Mouse (Mus musculus) MEL (cell line): ENCODE measurements around the gene Crybg3. TPM values are rescaled to one million over a fixed set of nuclear protein-coding genes. Genes with fewer than 3 reads are reported as not detected.

Source experiments
- DNase-seq: peaks from one replicate; pipeline ENCODE4 v3.0.0; 2011; ENCODE audit warnings: low read depth, low spot score
- H3K27ac ChIP-seq: 2 replicates; pipeline ENCODE4 v1.5.1; 2012; ENCODE audit warnings: low read depth, mild to moderate bottlenecking, control low read depth, low read length, moderate library complexity; ENCODE audit not compliant: control insufficient read depth
- H3K27me3 ChIP-seq, 2 experiments: fragments of 150-350 bp in 1 of 2; sonication (generic) in 1 of 2; 2 replicates each; pipeline ENCODE4 v1.6.1; 2012; ENCODE audit warnings: low read length in 2 of 2, mild to moderate bottlenecking in 2 of 2, improper control_type of control experiment in 1 of 2, moderate library complexity in 1 of 2; ENCODE audit not compliant: insufficient read depth in 2 of 2, control insufficient read depth in 1 of 2
- H3K36me3 ChIP-seq, 2 experiments: 2 replicates each; pipeline ENCODE4 v1.6.1; 2012 to 2014; ENCODE audit warnings: low read length in 2 of 2, improper control_type of control experiment in 1 of 2, inconsistent platforms in 1 of 2, mild to moderate bottlenecking in 1 of 2; ENCODE audit not compliant: insufficient read depth in 2 of 2, control insufficient read depth in 1 of 2
- H3K4me1 ChIP-seq, 2 experiments: fragments of 150-350 bp in 1 of 2; sonication (generic) in 1 of 2; 2 replicates each; pipeline ENCODE4 v1.6.1; 2012; ENCODE audit warnings: low read length in 2 of 2, improper control_type of control experiment in 1 of 2, mild to moderate bottlenecking in 1 of 2; ENCODE audit not compliant: insufficient read depth in 2 of 2, control insufficient read depth in 1 of 2
- H3K4me3 ChIP-seq, 2 experiments: fragments of 150-350 bp in 1 of 2; sonication (generic) in 1 of 2; 2 replicates each; pipeline ENCODE4 v1.5.1; 2012; ENCODE audit warnings: low read depth in 2 of 2, low read length in 2 of 2, mild to moderate bottlenecking in 2 of 2, moderate library complexity in 2 of 2, control low read depth in 1 of 2, improper control_type of control experiment in 1 of 2; ENCODE audit not compliant: control insufficient read depth in 1 of 2, insufficient read depth in 1 of 2
- H3K79me2 ChIP-seq: 2 replicates; pipeline ENCODE4 v1.6.1; 2012; ENCODE audit warnings: mild to moderate bottlenecking, low read length, moderate library complexity; ENCODE audit not compliant: control insufficient read depth, poor library complexity, insufficient read depth
- H3K9ac ChIP-seq: 2 replicates; pipeline ENCODE4 v1.6.1; 2012; ENCODE audit warnings: low read depth, mild to moderate bottlenecking, control low read depth, low read length, moderate library complexity; ENCODE audit not compliant: control insufficient read depth, poor library complexity, severe bottlenecking
- H3K9me3 ChIP-seq: fragments of 150-350 bp; sonication (generic); replicated peaks from 2 replicates; pipeline ENCODE4 v1.6.1; 2012; ENCODE audit warnings: mild to moderate bottlenecking, low read length, improper control_type of control experiment, moderate library complexity; ENCODE audit not compliant: insufficient read depth
- BHLHE40 ChIP-seq: IDR thresholded peaks from 2 replicates; pipeline ENCODE4 v1.6.1; 2012; ENCODE audit warnings: low read depth, mild to moderate bottlenecking, inconsistent platforms, low read length, improper control_type of control experiment, borderline replicate concordance
- CHD1 ChIP-seq: IDR thresholded peaks from 2 replicates; pipeline ENCODE4 v1.6.1; 2012; ENCODE audit warnings: low read depth, mild to moderate bottlenecking, inconsistent platforms, low read length, improper control_type of control experiment
- CTCF ChIP-seq, 3 experiments: IDR thresholded peaks in 2 of 3; conservative IDR thresholded peaks in 1 of 3; 2 replicates each; pipeline ENCODE4 v1.5.1; 2011 to 2012; ENCODE audit warnings: low read length in 3 of 3, low read depth in 2 of 3, mild to moderate bottlenecking in 2 of 3, improper control_type of control experiment in 1 of 3, inconsistent platforms in 1 of 3, mixed read lengths in 1 of 3, moderate library complexity in 1 of 3; ENCODE audit not compliant: control insufficient read depth in 1 of 3, insufficient read depth in 1 of 3, poor library complexity in 1 of 3, severe bottlenecking in 1 of 3
- ELF1 ChIP-seq: IDR thresholded peaks from 2 replicates; pipeline ENCODE4 v1.6.1; 2014; ENCODE audit warnings: low read depth, mild to moderate bottlenecking, inconsistent platforms, low read length, improper control_type of control experiment, moderate library complexity
- EP300 ChIP-seq, 2 experiments: IDR thresholded peaks; 2 replicates each; pipeline ENCODE4 v1.6.1; 2011; ENCODE audit warnings: improper control_type of control experiment in 2 of 2, low read length in 2 of 2, low read depth in 1 of 2, mild to moderate bottlenecking in 1 of 2
- GABPA ChIP-seq: IDR thresholded peaks from 2 replicates; pipeline ENCODE4 v1.6.1; 2012; ENCODE audit warnings: low read depth, mild to moderate bottlenecking, inconsistent platforms, low read length, improper control_type of control experiment, moderate library complexity
- HCFC1 ChIP-seq: IDR thresholded peaks from 2 replicates; pipeline ENCODE4 v1.6.1; 2012; ENCODE audit warnings: low read depth, mild to moderate bottlenecking, inconsistent platforms, low read length, improper control_type of control experiment, moderate library complexity
- MAX ChIP-seq: IDR thresholded peaks from 2 replicates; pipeline ENCODE4 v1.6.1; 2011; ENCODE audit warnings: low read length, improper control_type of control experiment
- MEF2A ChIP-seq: IDR thresholded peaks from 2 replicates; pipeline ENCODE4 v1.6.1; 2014; ENCODE audit warnings: low read depth, mild to moderate bottlenecking, inconsistent platforms, low read length, improper control_type of control experiment; ENCODE audit not compliant: poor library complexity, insufficient replicate concordance, severe bottlenecking; ENCODE audit errors: extremely low read depth
- MYC ChIP-seq: IDR thresholded peaks from 2 replicates; pipeline ENCODE4 v1.6.1; 2011; ENCODE audit warnings: low read depth, mild to moderate bottlenecking, low read length, improper control_type of control experiment, moderate library complexity
- NELFE ChIP-seq: IDR thresholded peaks from 2 replicates; pipeline ENCODE4 v1.6.1; 2011; ENCODE audit warnings: low read depth, low read length, improper control_type of control experiment
- POLR2A ChIP-seq, 2 experiments: IDR thresholded peaks; 2 replicates each; pipeline ENCODE4 v1.6.1; 2011 to 2012; ENCODE audit warnings: low read length in 2 of 2, mild to moderate bottlenecking in 2 of 2, control low read depth in 1 of 2, improper control_type of control experiment in 1 of 2, low read depth in 1 of 2, moderate library complexity in 1 of 2; ENCODE audit not compliant: control insufficient read depth in 1 of 2, insufficient read depth in 1 of 2, poor library complexity in 1 of 2
- RAD21 ChIP-seq: IDR thresholded peaks from 2 replicates; pipeline ENCODE4 v1.6.1; 2011; ENCODE audit warnings: mild to moderate bottlenecking, low read depth, low read length, improper control_type of control experiment
- SIN3A ChIP-seq: IDR thresholded peaks from 2 replicates; pipeline ENCODE4 v1.6.1; 2012; ENCODE audit warnings: low read length, improper control_type of control experiment, inconsistent platforms
- SMC3 ChIP-seq: IDR thresholded peaks from 2 replicates; pipeline ENCODE4 v1.6.1; 2011; ENCODE audit warnings: low read depth, low read length, improper control_type of control experiment
- TAL1 ChIP-seq: IDR thresholded peaks from 2 replicates; pipeline ENCODE4 v1.6.1; 2012; ENCODE audit warnings: mild to moderate bottlenecking, inconsistent platforms, low read length, moderate library complexity, mixed read lengths
- TCF12 ChIP-seq: IDR thresholded peaks from 2 replicates; pipeline ENCODE4 v1.6.1; 2014; ENCODE audit warnings: low read depth, mild to moderate bottlenecking, inconsistent platforms, low read length, improper control_type of control experiment, moderate library complexity
- UBTF ChIP-seq: IDR thresholded peaks from 2 replicates; pipeline ENCODE4 v1.6.1; 2012; ENCODE audit warnings: low read depth, mild to moderate bottlenecking, inconsistent platforms, low read length, improper control_type of control experiment, moderate library complexity, borderline replicate concordance; ENCODE audit not compliant: insufficient read depth
- USF2 ChIP-seq, 2 experiments: IDR thresholded peaks; 2 replicates each; pipeline ENCODE4 v1.6.1; 2011 to 2012; ENCODE audit warnings: improper control_type of control experiment in 2 of 2, low read length in 2 of 2, borderline replicate concordance in 1 of 2, inconsistent platforms in 1 of 2, low read depth in 1 of 2, mild to moderate bottlenecking in 1 of 2; ENCODE audit not compliant: insufficient read depth in 1 of 2
- ZC3H11A ChIP-seq: IDR thresholded peaks from 2 replicates; pipeline ENCODE4 v1.6.1; 2012; ENCODE audit warnings: low read depth, mild to moderate bottlenecking, inconsistent platforms, low read length, improper control_type of control experiment
- ZKSCAN1 ChIP-seq: IDR thresholded peaks from 2 replicates; pipeline ENCODE4 v1.6.1; 2012; ENCODE audit warnings: low read depth, mild to moderate bottlenecking, inconsistent platforms, low read length, improper control_type of control experiment, moderate library complexity
- ZMIZ1 ChIP-seq: IDR thresholded peaks from 2 replicates; pipeline ENCODE4 v1.6.1; 2012; ENCODE audit warnings: low read depth, mild to moderate bottlenecking, inconsistent platforms, low read length, improper control_type of control experiment, moderate library complexity
- polyA plus RNA-seq, 2 experiments: library from polyadenylated mRNA; stranded (reverse) in 1 of 2; unstranded in 1 of 2; fragments of >175 nt in 1 of 2; fragments of >200 nt in 1 of 2; gene quantifications; 2 replicates each; pipeline versions ENCODE4 v1.2.1 to v1.2.4; 2012; ENCODE audit warnings: low replicate concordance in 2 of 2, low read depth in 1 of 2; ENCODE audit not compliant: insufficient read length in 2 of 2, insufficient read depth in 1 of 2, missing spikeins in 1 of 2
- total RNA-seq: library from RNA; depleted of rRNA; stranded (reverse); fragments of 300-350 nt; gene quantifications from 2 replicates; pipeline ENCODE4 v1.2.3, GENCODE M21; 2012

The Crybg3 gene
- total and polyA plus RNA-seq, 3 experiments, result 0.63 to 0.73 TPM; not detected in 1

DNA sequence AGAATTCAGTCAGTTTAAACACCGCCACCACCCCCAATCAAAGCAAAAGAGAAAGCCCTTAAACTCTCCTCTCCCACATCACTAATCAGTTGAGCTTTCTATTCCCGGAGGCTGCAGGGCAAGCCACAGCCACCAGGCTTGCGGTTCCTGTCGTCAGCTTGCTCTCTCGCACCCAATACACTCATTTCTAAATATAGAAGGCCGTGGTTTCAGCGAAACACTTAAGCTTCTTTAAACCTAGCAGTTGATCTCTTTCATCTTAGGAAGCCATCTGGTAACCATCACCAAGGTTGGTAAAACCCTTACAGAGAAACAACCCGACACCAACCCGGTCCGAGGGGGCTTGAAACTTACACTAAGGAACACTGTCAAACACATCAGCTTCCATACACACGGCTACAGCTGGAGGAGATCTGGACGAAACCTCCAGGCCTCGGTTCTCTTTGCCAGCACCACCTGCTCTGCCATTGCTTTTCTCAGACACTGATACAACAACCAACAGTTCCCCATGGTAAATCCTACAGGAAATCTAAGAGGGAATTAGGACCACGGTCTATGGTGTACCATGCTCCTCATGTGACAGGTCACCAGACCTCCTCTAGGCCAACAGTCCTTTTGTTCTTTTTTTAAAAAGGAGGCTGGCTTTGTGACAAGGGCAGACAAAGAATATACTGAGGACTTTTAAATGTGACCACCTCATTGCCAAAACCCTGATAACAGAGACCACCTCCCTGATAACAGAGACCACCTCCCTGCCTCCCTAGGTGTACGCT lies 83.1 kb downstream of the Crybg3 start:
- Histone ChIP-seq H3K9me3 (no peaks in the 10 kb centered on the region), H3K4me1 (no peaks in the 10 kb centered on the region), H3K27ac (no peak overlapping the region), H3K36me3 (no peaks in the 10 kb centered on the region), H3K27me3 (no peaks in the 10 kb centered on the region), H3K9ac (no peak overlapping the region), H3K4me3 (no peak overlapping the region), H3K79me2 (no peaks in the 10 kb centered on the region)
- no peak for DNase-seq
- TF ChIP-seq UBTF (no peak), MYC (no peak), ELF1 (no peak), ZC3H11A (no peak), NELFE (no peak), ZMIZ1 (no peak), USF2 (IDR thresholded peaks at IDR 0.05; ENCODE audit: borderline replicate concordance in 1 of 2, insufficient read depth in 1 of 2, low read depth in 1 of 2, low read length in 2 of 2) (no peak), RAD21 (no peak), MAX (no peak), TCF12 (no peak), CHD1 (no peak), GABPA (no peak), POLR2A (IDR thresholded peaks at IDR 0.05; ENCODE audit: control insufficient read depth in 1 of 2, insufficient read depth in 1 of 2, low read depth in 1 of 2, low read length in 2 of 2, poor library complexity in 1 of 2) (no peak), HCFC1 (no peak), ZKSCAN1 (no peak), CTCF (IDR thresholded peaks at IDR 0.05 in 2 of 3, conservative IDR thresholded peaks at IDR 0.05 in 1 of 3; ENCODE audit: control insufficient read depth in 1 of 3, insufficient read depth in 1 of 3, low read depth in 2 of 3, low read length in 3 of 3, poor library complexity in 1 of 3, severe bottlenecking in 1 of 3) (no peak)

DNA sequence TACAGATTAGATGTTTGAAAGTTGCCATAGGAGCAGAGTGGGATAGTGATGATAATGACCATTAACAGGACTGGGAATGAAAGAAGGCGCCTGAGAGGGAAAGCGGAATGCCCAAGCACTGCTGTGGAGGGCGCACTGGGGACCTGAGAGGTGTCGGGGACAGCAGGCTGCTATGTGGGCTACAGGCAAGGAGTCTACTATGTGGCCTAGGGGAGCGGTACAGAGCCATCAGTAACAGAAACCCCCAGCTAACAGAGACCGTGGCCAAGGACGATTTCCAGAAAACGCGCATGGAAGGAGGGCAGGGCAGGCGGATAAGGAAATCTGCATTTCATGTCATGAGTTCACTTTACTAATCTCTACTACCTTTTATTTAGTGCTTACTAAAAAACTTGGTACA lies 83.8 kb downstream of the Crybg3 start:
- TF ChIP-seq EP300 (IDR thresholded peaks at IDR 0.05; ENCODE audit: low read depth in 1 of 2, low read length in 2 of 2) (no peak), MYC (no peak), HCFC1 (no peak), BHLHE40 (no peak), MEF2A (no peak), ZMIZ1 (no peak), RAD21 (no peak), SIN3A (no peak), SMC3 (no peak), TAL1 (no peak), ZC3H11A (no peak)

More for the DNA sequence above, 83.8 kb downstream of the Crybg3 start:
- Histone ChIP-seq H3K9ac (no peak overlapping the region), H3K4me3 (no peak overlapping the region), H3K36me3 (no peaks in the 10 kb centered on the region), H3K9me3 (no peaks in the 10 kb centered on the region), H3K79me2 (no peaks in the 10 kb centered on the region), H3K27ac (no peak overlapping the region), H3K4me1 (no peaks in the 10 kb centered on the region), H3K27me3 (no peaks in the 10 kb centered on the region)
- no peak for DNase-seq
